Comparison of ENCODE assay signal across 11 mouse cellular contexts in genomic region chr11:18070586-18071306, GRCm38 (mm10).
DNase-seq lines count a peak whose midpoint lies in the region; ATAC-seq and TF ChIP-seq lines count a peak whose summit lies in the region.
"Had no signal": no experiment of that assay in that cellular context is flagged by ENCODE, and none has a peak within 500 bp of the region (broad histone marks: within the 10 kb centered on the region; RNA-seq: fewer than 3 reads in every experiment).

No protein-coding gene starts in this region.

- TF ChIP-seq CTCF in hindbrain, postnatal 0 days (IDR thresholded peaks at IDR 0.05; ENCODE audit: low read depth): no peak

- H3K27me3 ChIP-seq in forebrain, embryonic 14.5 days (replicated peaks; ENCODE audit: control insufficient read depth, insufficient read depth, low read length): no peaks in the 10 kb centered on the region
- no peaks in the 10 kb centered on the region for H3K27me3 ChIP-seq in forebrain, embryonic 11.5 days (ENCODE audit: control insufficient read depth, insufficient read depth, low read length)
- H3K27me3 ChIP-seq in hindbrain, postnatal 0 days (ENCODE audit: insufficient read depth, low read length): no peaks in the 10 kb centered on the region
- H3K27me3 ChIP-seq in midbrain, embryonic 14.5 days (ENCODE audit: control insufficient read depth, insufficient read depth, low read length): no peaks in the 10 kb centered on the region
- H3K27me3 ChIP-seq: heart, embryonic 13.5 days; stomach, embryonic 15.5 days had no signal

- 71% methylated on average over 4 of the region's 4 CpGs for WGBS in forebrain, embryonic 14.5 days
- WGBS in forebrain, embryonic 11.5 days: 87% methylated on average over 4 of the region's 4 CpGs
- WGBS in hindbrain, postnatal 0 days: 53% methylated on average over 4 of the region's 4 CpGs
- 86% methylated on average over 4 of the region's 4 CpGs for WGBS in midbrain, embryonic 14.5 days

- H3K9ac ChIP-seq in forebrain, embryonic 14.5 days (ENCODE audit: low read length): no peak overlapping the region
- no peak overlapping the region for H3K9ac ChIP-seq in forebrain, embryonic 11.5 days (ENCODE audit: low read length)
- H3K9ac ChIP-seq in hindbrain, postnatal 0 days (replicated peaks; ENCODE audit: low read length): no peak overlapping the region
- H3K9ac ChIP-seq in midbrain, embryonic 14.5 days (replicated peaks; ENCODE audit: low read length): no peak overlapping the region
- H3K9ac ChIP-seq: heart, embryonic 13.5 days; stomach, embryonic 15.5 days had no signal

- H3K27ac ChIP-seq in forebrain, embryonic 14.5 days (ENCODE audit: low read depth, low read length): no peak overlapping the region
- no peak overlapping the region for H3K27ac ChIP-seq in forebrain, embryonic 11.5 days (ENCODE audit: low read depth, low read length)
- no peak overlapping the region for H3K27ac ChIP-seq in hindbrain, postnatal 0 days
- no peak overlapping the region for H3K27ac ChIP-seq in midbrain, embryonic 14.5 days (replicated peaks; ENCODE audit: low read depth, low read length)
- H3K27ac ChIP-seq: heart, embryonic 13.5 days; stomach, embryonic 15.5 days had no signal

- H3K4me1 ChIP-seq in forebrain, embryonic 14.5 days (ENCODE audit: control insufficient read depth, insufficient read depth, low read length): peaks cover 7% of the 10 kb centered on the region; the same call in 1 of the 2 replicates
- H3K4me1 ChIP-seq in forebrain, embryonic 11.5 days (replicated peaks; ENCODE audit: control insufficient read depth, insufficient read depth, low read length): no peaks in the 10 kb centered on the region
- H3K4me1 ChIP-seq in hindbrain, postnatal 0 days (ENCODE audit: insufficient read depth, low read length): no peaks in the 10 kb centered on the region
- peaks cover 7% of the 10 kb centered on the region; the same call in 1 of the 2 replicates for H3K4me1 ChIP-seq in midbrain, embryonic 14.5 days (ENCODE audit: control insufficient read depth, insufficient read depth, low read length)
- H3K4me1 ChIP-seq: stomach, embryonic 15.5 days had no signal

- peak; percentile 66; the same call in 1 of the 2 replicates for ATAC-seq in forebrain, embryonic 14.5 days
- no peak for ATAC-seq in forebrain, embryonic 11.5 days (replicated peaks; ENCODE audit: low FRiP score)
- no peak; the same call in 1 of the 2 replicates for ATAC-seq in hindbrain, postnatal 0 days
- no peak for ATAC-seq in midbrain, embryonic 14.5 days (ENCODE audit: low FRiP score, low TSS enrichment)
- ATAC-seq: CD4-positive, CD25-positive, alpha-beta regulatory T cell, adult 4 months had no signal

- no peak overlapping the region for H3K4me3 ChIP-seq in forebrain, embryonic 14.5 days (ENCODE audit: low read depth, low read length)
- no peak overlapping the region for H3K4me3 ChIP-seq in forebrain, embryonic 11.5 days (ENCODE audit: low read depth, low read length)
- no peak overlapping the region for H3K4me3 ChIP-seq in hindbrain, postnatal 0 days (ENCODE audit: low read length)
- H3K4me3 ChIP-seq in midbrain, embryonic 14.5 days (replicated peaks; ENCODE audit: low read depth, low read length): no peak overlapping the region
- H3K4me3 ChIP-seq: heart, embryonic 13.5 days; stomach, embryonic 15.5 days had no signal

- no peak overlapping the region for H3K4me2 ChIP-seq in forebrain, embryonic 14.5 days (ENCODE audit: low read length)
- no peak overlapping the region for H3K4me2 ChIP-seq in forebrain, embryonic 11.5 days (ENCODE audit: low read depth, low read length, severe bottlenecking)
- no peak overlapping the region for H3K4me2 ChIP-seq in hindbrain, postnatal 0 days (ENCODE audit: low read depth, low read length)
- H3K4me2 ChIP-seq in midbrain, embryonic 14.5 days (ENCODE audit: low read length): no peak overlapping the region
- H3K4me2 ChIP-seq: heart, embryonic 13.5 days; stomach, embryonic 15.5 days had no signal

- H3K9me3 ChIP-seq in forebrain, embryonic 14.5 days (replicated peaks; ENCODE audit: control insufficient read depth, low read length): no peaks in the 10 kb centered on the region
- no peaks in the 10 kb centered on the region for H3K9me3 ChIP-seq in forebrain, embryonic 11.5 days (ENCODE audit: control insufficient read depth, low read length)
- no peaks in the 10 kb centered on the region for H3K9me3 ChIP-seq in hindbrain, postnatal 0 days (ENCODE audit: low read length)
- no peaks in the 10 kb centered on the region for H3K9me3 ChIP-seq in midbrain, embryonic 14.5 days (ENCODE audit: control insufficient read depth, low read length)
- H3K9me3 ChIP-seq: heart, embryonic 13.5 days; stomach, embryonic 15.5 days had no signal

- no peaks in the 10 kb centered on the region for H3K36me3 ChIP-seq in forebrain, embryonic 14.5 days (ENCODE audit: control insufficient read depth, insufficient read depth, low read length)
- H3K36me3 ChIP-seq in forebrain, embryonic 11.5 days (ENCODE audit: control insufficient read depth, insufficient read depth, low read length): no peaks in the 10 kb centered on the region
- H3K36me3 ChIP-seq in hindbrain, postnatal 0 days (ENCODE audit: insufficient read depth, low read length): no peaks in the 10 kb centered on the region
- H3K36me3 ChIP-seq in midbrain, embryonic 14.5 days (ENCODE audit: control insufficient read depth, insufficient read depth, low read length): no peaks in the 10 kb centered on the region
- H3K36me3 ChIP-seq: heart, embryonic 13.5 days; stomach, embryonic 15.5 days had no signal

- DNase-seq in forebrain, embryonic 14.5 days (ENCODE audit: low spot score): peak; percentile 68
- no peak for DNase-seq in forebrain, embryonic 11.5 days (ENCODE audit: low spot score)
- peak; percentile 7 for DNase-seq in lung, postnatal 36 days
- no peak for DNase-seq in lung, postnatal 14 days
- DNase-seq in cerebellum, adult 9-10 months: peak; percentile 23
- peak; percentile 75 for DNase-seq in hindbrain, postnatal 0 days (ENCODE audit: low spot score)
- no peak for DNase-seq in spleen, adult 12 weeks (ENCODE audit: low spot score)
- no peak for DNase-seq in midbrain, embryonic 14.5 days

Comparison
In these comparisons a context has a peak if more than half of its experiments do, and no peak if none do; other contexts are left out.
1. DNase-seq: peak in forebrain, embryonic 14.5 days (single experiment), lung, postnatal 36 days (single experiment), cerebellum, adult 9-10 months (single experiment) and hindbrain, postnatal 0 days (single experiment); none in forebrain, embryonic 11.5 days (single experiment), lung, postnatal 14 days (single experiment), spleen, adult 12 weeks (single experiment) and midbrain, embryonic 14.5 days (single experiment).